Comparison of ENCODE assay signal across 7 mouse cellular contexts in the genomic region with DNA sequence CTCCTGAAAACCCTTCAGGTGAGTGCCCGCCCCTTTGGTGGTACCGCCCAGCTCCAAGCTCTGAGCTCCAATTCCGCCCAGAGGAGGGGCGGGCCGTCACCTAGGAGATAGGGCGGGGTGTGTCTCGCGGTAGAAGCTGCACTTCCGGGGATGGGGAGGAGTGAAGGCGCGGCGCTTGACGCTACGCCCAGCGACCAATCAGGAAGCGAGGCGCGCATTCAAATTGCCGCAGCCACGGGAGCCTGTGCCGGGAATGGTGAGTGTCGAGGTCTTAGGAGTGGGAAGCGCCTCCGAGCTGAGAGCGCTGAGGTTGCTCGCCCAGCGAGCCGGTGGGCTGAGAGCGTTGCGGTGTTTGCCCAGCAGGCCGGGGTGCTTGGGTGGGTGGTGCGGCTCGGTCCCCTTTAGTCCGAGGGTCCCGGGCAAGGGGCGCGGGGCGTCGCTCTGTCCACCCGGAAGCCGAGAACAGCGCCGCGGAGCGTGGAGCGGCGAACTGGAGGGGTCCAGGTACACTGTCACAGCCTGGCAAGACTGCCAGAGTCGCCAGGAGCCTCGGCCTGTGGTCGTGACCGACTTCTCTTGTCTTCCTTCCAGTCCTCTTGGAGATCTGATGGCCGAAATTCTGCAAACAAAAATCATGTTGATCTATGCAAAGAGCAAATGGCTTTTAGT. TPM values are rescaled to one million over a fixed set of nuclear protein-coding genes. Genes with fewer than 3 reads are reported as not detected.
A peak's percentile ranks its signal among the peaks of the same experiment; 100 is the strongest.
DNase-seq lines count a peak whose midpoint lies in the region; ATAC-seq and TF ChIP-seq lines count a peak whose summit lies in the region.

Gene Kif14, plus strand, starts transcription at position 201 of the 669 bp plus-strand sequence.

- peak within 1 kb of the TSS; percentile 53 for H3K9ac ChIP-seq in embryonic facial prominence, embryonic 12.5 days
- H3K9ac ChIP-seq in limb, embryonic 12.5 days (replicated peaks) = peak within 1 kb of the TSS; percentile 63
- H3K9ac ChIP-seq in midbrain, embryonic 15.5 days = peak within 1 kb of the TSS; percentile 26

- TF ChIP-seq POLR2A in kidney, adult 2 months (IDR thresholded peaks at IDR 0.05; ENCODE audit: low read depth, low read length) = no peak
- TF ChIP-seq POLR2A in spleen, adult 2 months (IDR thresholded peaks at IDR 0.05; ENCODE audit: low read depth, low read length) = no peak

- peaks cover 15% of the 10 kb centered on the region for H3K36me3 ChIP-seq in embryonic facial prominence, embryonic 12.5 days
- no peaks in the 10 kb centered on the region for H3K36me3 ChIP-seq in kidney, adult 2 months (ENCODE audit: control insufficient read depth, insufficient read depth, low read length)
- H3K36me3 ChIP-seq in limb, embryonic 12.5 days = peaks cover 25% of the 10 kb centered on the region
- no peaks in the 10 kb centered on the region for H3K36me3 ChIP-seq in midbrain, embryonic 15.5 days (replicated peaks)
- H3K36me3 ChIP-seq in spleen, adult 2 months (ENCODE audit: control insufficient read depth, insufficient read depth, low read length) = no peaks in the 10 kb centered on the region

- WGBS in embryonic facial prominence, embryonic 12.5 days = under 1% methylated on average over 52 of the region's 52 CpGs
- WGBS in kidney, adult 2 months = 1% methylated on average over 52 of the region's 52 CpGs
- WGBS in limb, embryonic 12.5 days = under 1% methylated on average over 52 of the region's 52 CpGs
- WGBS in midbrain, embryonic 15.5 days = under 1% methylated on average over 52 of the region's 52 CpGs
- under 1% methylated on average over 52 of the region's 52 CpGs for WGBS in spleen, adult 2 months

- H3K27me3 ChIP-seq in embryonic facial prominence, embryonic 12.5 days = no peaks in the 10 kb centered on the region
- H3K27me3 ChIP-seq in kidney, adult 2 months (replicated peaks; ENCODE audit: control insufficient read depth, insufficient read depth, low read length) = no peaks in the 10 kb centered on the region
- no peaks in the 10 kb centered on the region for H3K27me3 ChIP-seq in limb, embryonic 12.5 days
- no peaks in the 10 kb centered on the region for H3K27me3 ChIP-seq in midbrain, embryonic 15.5 days (replicated peaks)
- no peaks in the 10 kb centered on the region for H3K27me3 ChIP-seq in spleen, adult 2 months (ENCODE audit: control insufficient read depth, insufficient read depth, low read length)

- H3K4me1 ChIP-seq in embryonic facial prominence, embryonic 12.5 days = peaks cover 11% of the 10 kb centered on the region
- H3K4me1 ChIP-seq in kidney, adult 2 months (ENCODE audit: control insufficient read depth, insufficient read depth, low read length) = no peaks in the 10 kb centered on the region
- H3K4me1 ChIP-seq in limb, embryonic 12.5 days (replicated peaks) = peaks cover 13% of the 10 kb centered on the region
- H3K4me1 ChIP-seq in midbrain, embryonic 15.5 days = peaks cover 5% of the 10 kb centered on the region
- H3K4me1 ChIP-seq in spleen, adult 2 months (ENCODE audit: control insufficient read depth, insufficient read depth, insufficient read length) = peaks cover 2% of the 10 kb centered on the region; the same call in 1 of the 2 replicates

- peak within 1 kb of the TSS; percentile 94 for H3K4me2 ChIP-seq in embryonic facial prominence, embryonic 12.5 days (replicated peaks)
- H3K4me2 ChIP-seq in limb, embryonic 12.5 days = peak within 1 kb of the TSS; percentile 97
- peak within 1 kb of the TSS; percentile 97 for H3K4me2 ChIP-seq in midbrain, embryonic 15.5 days

- H3K4me3 ChIP-seq in embryonic facial prominence, embryonic 12.5 days = peak within 1 kb of the TSS; percentile 70
- peak within 1 kb of the TSS; percentile 47 for H3K4me3 ChIP-seq in kidney, adult 2 months (ENCODE audit: insufficient read depth, low read depth, low read length)
- peak within 1 kb of the TSS; percentile 74 for H3K4me3 ChIP-seq in limb, embryonic 12.5 days (replicated peaks)
- H3K4me3 ChIP-seq in midbrain, embryonic 15.5 days = peak within 1 kb of the TSS; percentile 52
- peak within 1 kb of the TSS; percentile 82 for H3K4me3 ChIP-seq in spleen, adult 2 months (ENCODE audit: extremely low read depth, insufficient read depth, insufficient read length)

- peak; percentile 96 for ATAC-seq in embryonic facial prominence, embryonic 12.5 days (ENCODE audit: insufficient number of reproducible peaks, insufficient read depth, low FRiP score, low TSS enrichment)
- peak; percentile 98 for ATAC-seq in limb, embryonic 12.5 days (ENCODE audit: insufficient number of reproducible peaks, insufficient read depth, low FRiP score, low TSS enrichment, low read depth)
- peak; percentile 98 for ATAC-seq in midbrain, embryonic 15.5 days (replicated peaks)

- TF ChIP-seq CTCF in kidney, adult 2 months (conservative IDR thresholded peaks at IDR 0.05; ENCODE audit: insufficient read depth, insufficient read length, low read depth, low read length) = no peak
- TF ChIP-seq CTCF in spleen, adult 2 months (IDR thresholded peaks at IDR 0.05; ENCODE audit: extremely low read depth, insufficient read depth, insufficient read length, insufficient replicate concordance) = no peak

- DNase-seq in adrenal gland, postnatal 25 days = peak; percentile 96
- peak; percentile 94 for DNase-seq in heart, adult 18-20 months
- DNase-seq in kidney, adult 2 months = peak; percentile 98
- peak; percentile 90 to 96 for DNase-seq in spleen, adult 2 months (ENCODE audit: low read depth in 1 of 2, low spot score in 2 of 2)

- no peaks in the 10 kb centered on the region for H3K9me3 ChIP-seq in embryonic facial prominence, embryonic 12.5 days
- no peaks in the 10 kb centered on the region for H3K9me3 ChIP-seq in limb, embryonic 12.5 days
- H3K9me3 ChIP-seq in midbrain, embryonic 15.5 days = no peaks in the 10 kb centered on the region

- no peak within 1 kb of the TSS for H3K27ac ChIP-seq in embryonic facial prominence, embryonic 12.5 days
- H3K27ac ChIP-seq in kidney, adult 2 months (ENCODE audit: insufficient read depth, low read depth, low read length) = no peak within 1 kb of the TSS
- H3K27ac ChIP-seq in limb, embryonic 12.5 days = 0 out of 2 replicates have a peak within 1 kb of the TSS, but pooled peaks have one; percentile 17
- no peak within 1 kb of the TSS for H3K27ac ChIP-seq in midbrain, embryonic 15.5 days
- H3K27ac ChIP-seq in spleen, adult 2 months (ENCODE audit: insufficient read depth, low read length) = no peak within 1 kb of the TSS

RNA-seq across cellular contexts. Expression of gene Kif14, which starts in this region (rescaled TPM):
- 1.6 and 2.7 TPM in 2 replicates for total RNA-seq in adrenal gland, postnatal 25 days (2021)
- 8.7 and 9.0 TPM in 2 replicates for polyA plus RNA-seq in embryonic facial prominence, embryonic 12.5 days (2016; fragmentation: Nextera tagmentation; extraction: Ambion mirVana)
- total RNA-seq in heart, adult 18-20 months (2021) = under 1 TPM; 0.10 to 0.15 TPM
- 0.04 and 0.05 TPM in 2 replicates for polyA plus RNA-seq in kidney, adult 2 months (2012; rRNA removed)
- 8.8 and 9.8 TPM in 2 replicates for polyA plus RNA-seq in limb, embryonic 12.5 days (2016; fragmentation: Nextera tagmentation; extraction: Ambion mirVana)
- 0.53 and 0.66 TPM in 2 replicates for polyA plus RNA-seq in midbrain, embryonic 15.5 days (2015; fragmentation: Nextera tagmentation; extraction: Ambion mirVana)
- polyA plus RNA-seq in spleen, adult 2 months (2012; rRNA removed) = 0.50 and 0.58 TPM in 2 replicates

Comparison
In these comparisons a context has a peak if more than half of its experiments do, and no peak if none do; other contexts are left out.
1. Peak in DNase-seq in heart, adult 18-20 months; RNA of the gene not detected or under 1 TPM.
2. Peak in DNase-seq and H3K4me3 ChIP-seq in kidney, adult 2 months; RNA of the gene not detected or under 1 TPM.
3. Peak in ATAC-seq, H3K4me3 ChIP-seq, H3K9ac ChIP-seq and H3K4me2 ChIP-seq in midbrain, embryonic 15.5 days; RNA of the gene not detected or under 1 TPM.
4. Peak in DNase-seq and H3K4me3 ChIP-seq in spleen, adult 2 months; RNA of the gene not detected or under 1 TPM.